Mouse (Mus musculus): ENCODE results near the gene Slc1a2. TPM values are rescaled to one million over a fixed set of nuclear protein-coding genes. Genes with fewer than 3 reads are reported as not detected.

The Slc1a2 gene
- total and polyA plus RNA-seq, 2 experiments from 2014 or later: 0.15 to 0.42 TPM

DNA sequence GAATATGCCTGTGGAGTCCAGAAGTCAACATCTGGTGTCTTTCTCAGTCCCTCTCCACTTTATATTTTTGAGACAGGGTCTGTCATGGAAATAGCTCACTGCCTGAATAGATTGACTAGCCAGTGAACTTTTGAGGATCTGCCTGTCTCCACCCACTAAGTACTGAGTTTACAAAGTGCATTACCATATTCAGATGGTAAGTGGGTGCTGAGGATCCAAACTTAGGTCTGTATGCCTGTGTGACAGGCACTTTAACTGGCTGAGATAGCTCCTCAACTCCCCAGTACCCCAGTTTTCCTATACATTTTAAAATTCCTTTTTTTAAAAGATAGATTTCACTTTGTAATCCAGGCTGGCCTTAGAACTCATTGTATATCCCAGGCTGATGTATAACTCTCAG is 35.5 kb upstream of the Slc1a2 start:
- no peaks in the 10 kb centered on the region for H3K4me1 ChIP-seq (ENCODE audit: control insufficient read depth, insufficient read depth)
- DNase-seq (ENCODE audit: low spot score) (no peak), ATAC-seq (ENCODE audit: insufficient read depth, low read depth) (no peak)
- no peaks in the 10 kb centered on the region for H3K27me3 ChIP-seq (ENCODE audit: control insufficient read depth, insufficient read depth, low read length)
- no peak overlapping the region for H3K9ac ChIP-seq (replicated peaks; ENCODE audit: low read depth, low read length)
- no peak overlapping the region for H3K4me3 ChIP-seq (ENCODE audit: low read depth, low read length)
- no peaks in the 10 kb centered on the region for H3K9me3 ChIP-seq (replicated peaks; ENCODE audit: control insufficient read depth, low read length)
- no peaks in the 10 kb centered on the region for H3K36me3 ChIP-seq (replicated peaks; ENCODE audit: control insufficient read depth, insufficient read depth, low read length)
- H3K27ac ChIP-seq (ENCODE audit: low read depth): no peak overlapping the region
- no peak overlapping the region for H3K4me2 ChIP-seq (ENCODE audit: low read depth, low read length)
- TF ChIP-seq EP300 (IDR thresholded peaks at IDR 0.05; ENCODE audit: low read depth): no peak
- TF ChIP-seq CTCF (IDR thresholded peaks at IDR 0.05; ENCODE audit: low read depth): no peak

GRCm38 (mm10) chr2:102624538-102624937 is 33.9 kb upstream of the Slc1a2 start:
- TF ChIP-seq EP300 (IDR thresholded peaks at IDR 0.05; ENCODE audit: low read depth) (no peak), CTCF (IDR thresholded peaks at IDR 0.05; ENCODE audit: low read depth) (no peak)
- H3K4me2 ChIP-seq (ENCODE audit: low read depth, low read length): no peak overlapping the region
- 82% methylated on average over 1 of the region's 1 CpGs for WGBS
- no peak overlapping the region for H3K9ac ChIP-seq (replicated peaks; ENCODE audit: low read depth, low read length)
- H3K27me3 ChIP-seq (ENCODE audit: control insufficient read depth, insufficient read depth, low read length): no peaks in the 10 kb centered on the region
- H3K9me3 ChIP-seq (replicated peaks; ENCODE audit: control insufficient read depth, low read length): no peaks in the 10 kb centered on the region
- H3K4me3 ChIP-seq (ENCODE audit: low read depth, low read length): no peak overlapping the region
- H3K36me3 ChIP-seq (replicated peaks; ENCODE audit: control insufficient read depth, insufficient read depth, low read length): no peaks in the 10 kb centered on the region
- H3K27ac ChIP-seq (ENCODE audit: low read depth): no peak overlapping the region
- H3K4me1 ChIP-seq (ENCODE audit: control insufficient read depth, insufficient read depth): no peaks in the 10 kb centered on the region
- ATAC-seq (ENCODE audit: insufficient read depth, low read depth): no peak
- no peak for DNase-seq (ENCODE audit: low spot score)

GRCm38 (mm10) chr2:102632361-102632760 is 26.1 kb upstream of the Slc1a2 start:
- DNase-seq (ENCODE audit: low spot score) (no peak), ATAC-seq (ENCODE audit: insufficient read depth, low read depth) (no peak)
- Histone ChIP-seq H3K4me3 (ENCODE audit: low read depth, low read length) (no peak overlapping the region), H3K9me3 (replicated peaks; ENCODE audit: control insufficient read depth, low read length) (no peaks in the 10 kb centered on the region), H3K27ac (ENCODE audit: low read depth) (no peak overlapping the region), H3K36me3 (replicated peaks; ENCODE audit: control insufficient read depth, insufficient read depth, low read length) (no peaks in the 10 kb centered on the region), H3K27me3 (ENCODE audit: control insufficient read depth, insufficient read depth, low read length) (no peaks in the 10 kb centered on the region), H3K4me1 (ENCODE audit: control insufficient read depth, insufficient read depth) (no peaks in the 10 kb centered on the region), H3K9ac (replicated peaks; ENCODE audit: low read depth, low read length) (no peak overlapping the region), H3K4me2 (ENCODE audit: low read depth, low read length) (no peak overlapping the region)
- TF ChIP-seq EP300 (IDR thresholded peaks at IDR 0.05; ENCODE audit: low read depth): no peak
- no peak for TF ChIP-seq CTCF (IDR thresholded peaks at IDR 0.05; ENCODE audit: low read depth)
- WGBS: 82% methylated on average over 4 of the region's 4 CpGs

- WGBS: 62% methylated on average over 1 of the region's 1 CpGs
- TF ChIP-seq CTCF (IDR thresholded peaks at IDR 0.05; ENCODE audit: low read depth) (no peak), EP300 (IDR thresholded peaks at IDR 0.05; ENCODE audit: low read depth) (no peak)
- no peak for ATAC-seq (ENCODE audit: insufficient read depth, low read depth)
Measured at GRCm38 (mm10) chr2:102634010-102634409, 24.4 kb upstream of the Slc1a2 start.

GRCm38 (mm10) chr2:102635523-102636060 is 22.9 kb upstream of the Slc1a2 start:
- no peak overlapping the region for H3K4me2 ChIP-seq (ENCODE audit: low read depth, low read length)
- no peak for DNase-seq (ENCODE audit: low spot score)
- 60% methylated on average over 3 of the region's 3 CpGs for WGBS
- H3K36me3 ChIP-seq (replicated peaks; ENCODE audit: control insufficient read depth, insufficient read depth, low read length): no peaks in the 10 kb centered on the region
- no peak overlapping the region for H3K27ac ChIP-seq (ENCODE audit: low read depth)
- ATAC-seq (ENCODE audit: insufficient read depth, low read depth): no peak
- no peak overlapping the region for H3K9ac ChIP-seq (replicated peaks; ENCODE audit: low read depth, low read length)
- TF ChIP-seq EP300 (IDR thresholded peaks at IDR 0.05; ENCODE audit: low read depth) (no peak), CTCF (IDR thresholded peaks at IDR 0.05; ENCODE audit: low read depth) (no peak)
- no peaks in the 10 kb centered on the region for H3K9me3 ChIP-seq (replicated peaks; ENCODE audit: control insufficient read depth, low read length)
- H3K27me3 ChIP-seq (ENCODE audit: control insufficient read depth, insufficient read depth, low read length): no peaks in the 10 kb centered on the region
- H3K4me3 ChIP-seq (ENCODE audit: low read depth, low read length): no peak overlapping the region
- no peaks in the 10 kb centered on the region for H3K4me1 ChIP-seq (ENCODE audit: control insufficient read depth, insufficient read depth)

More at GRCm38 (mm10) chr2:102634010-102634409, 24.4 kb upstream of the Slc1a2 start:
- Histone ChIP-seq H3K4me2 (ENCODE audit: low read depth, low read length) (no peak overlapping the region), H3K9me3 (replicated peaks; ENCODE audit: control insufficient read depth, low read length) (no peaks in the 10 kb centered on the region), H3K27ac (ENCODE audit: low read depth) (no peak overlapping the region), H3K9ac (replicated peaks; ENCODE audit: low read depth, low read length) (no peak overlapping the region), H3K4me1 (ENCODE audit: control insufficient read depth, insufficient read depth) (no peaks in the 10 kb centered on the region), H3K36me3 (replicated peaks; ENCODE audit: control insufficient read depth, insufficient read depth, low read length) (no peaks in the 10 kb centered on the region), H3K27me3 (ENCODE audit: control insufficient read depth, insufficient read depth, low read length) (no peaks in the 10 kb centered on the region), H3K4me3 (ENCODE audit: low read depth, low read length) (no peak overlapping the region)
- DNase-seq (ENCODE audit: low spot score): no peak

DNA sequence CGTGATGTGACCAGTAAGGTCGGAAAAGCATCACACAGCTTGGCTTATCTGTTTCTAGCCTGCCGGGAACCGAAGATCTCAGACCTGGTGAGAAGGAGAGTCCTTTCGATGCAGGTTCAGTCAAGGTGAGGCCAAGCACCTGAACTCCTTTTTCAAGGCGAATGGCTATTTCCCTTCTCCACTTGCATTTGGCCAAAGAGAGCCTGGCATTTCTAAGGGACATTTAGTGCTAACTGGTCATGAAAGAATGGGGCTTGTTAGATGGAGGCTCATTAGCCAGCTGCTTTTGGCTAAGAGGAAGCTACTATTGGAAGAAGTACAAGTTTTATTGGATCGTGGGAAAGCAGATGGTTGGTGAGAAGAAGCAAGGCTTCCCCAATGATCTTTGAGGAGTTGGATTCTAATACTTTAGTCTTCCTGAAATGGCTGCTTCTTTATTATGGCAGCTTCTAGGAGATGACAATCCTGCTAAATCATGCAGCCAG is 22.3 kb upstream of the Slc1a2 start:
- no peak overlapping the region for H3K9ac ChIP-seq (replicated peaks; ENCODE audit: low read depth, low read length)
- no peak overlapping the region for H3K4me2 ChIP-seq (ENCODE audit: low read depth, low read length)
- 82% methylated on average over 7 of the region's 7 CpGs for WGBS
- no peak for ATAC-seq (ENCODE audit: insufficient read depth, low read depth)
- no peaks in the 10 kb centered on the region for H3K27me3 ChIP-seq (ENCODE audit: control insufficient read depth, insufficient read depth, low read length)
- H3K4me1 ChIP-seq (ENCODE audit: control insufficient read depth, insufficient read depth): no peaks in the 10 kb centered on the region
- DNase-seq (ENCODE audit: low spot score): no peak
- no peak overlapping the region for H3K4me3 ChIP-seq (ENCODE audit: low read depth, low read length)
- no peaks in the 10 kb centered on the region for H3K9me3 ChIP-seq (replicated peaks; ENCODE audit: control insufficient read depth, low read length)
- TF ChIP-seq EP300 (IDR thresholded peaks at IDR 0.05; ENCODE audit: low read depth) (no peak), CTCF (IDR thresholded peaks at IDR 0.05; ENCODE audit: low read depth) (no peak)
- H3K27ac ChIP-seq (ENCODE audit: low read depth): no peak overlapping the region
- no peaks in the 10 kb centered on the region for H3K36me3 ChIP-seq (replicated peaks; ENCODE audit: control insufficient read depth, insufficient read depth, low read length)
